Mouse (Mus musculus): ENCODE measurements around the gene Cdk15. TPM values are rescaled to one million over a fixed set of nuclear protein-coding genes. Genes with fewer than 3 reads are reported as not detected.

Gene Cdk15
- polyA plus RNA-seq, 1 experiment from 2014 or later: not detected

DNA sequence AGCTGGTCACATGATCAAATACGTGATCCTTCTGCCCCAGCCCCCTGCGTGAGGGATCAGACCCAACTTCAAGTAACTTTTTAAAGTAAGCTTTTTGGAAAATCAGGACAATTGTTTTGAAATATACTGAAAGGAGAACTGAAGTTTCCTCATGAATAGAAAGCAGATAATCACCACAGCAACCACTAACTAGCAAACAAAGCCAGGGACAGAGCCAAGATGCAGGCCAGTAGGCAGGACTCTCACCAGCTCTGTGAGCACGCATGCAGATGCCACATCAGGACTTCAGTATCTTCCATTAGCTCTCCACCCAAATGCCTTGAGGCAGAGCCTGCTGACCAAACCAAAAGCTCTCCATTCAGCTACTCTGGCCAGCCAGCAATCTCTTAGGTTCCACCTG, 135.0 kb downstream of the Cdk15 start:
- Histone ChIP-seq H3K4me1 (ENCODE audit: control insufficient read depth in 2 of 2, insufficient read depth in 2 of 2, low read length in 2 of 2) (0 out of 4 replicates have a peak, but pooled peaks cover 0 to 2% of the 10 kb centered on the region in 2 experiments), H3K27me3 (ENCODE audit: control insufficient read depth, insufficient read depth, low read length) (peaks cover 5% of the 10 kb centered on the region; the same call in 1 of the 2 replicates), H3K36me3 (ENCODE audit: control insufficient read depth, insufficient read depth, low read length) (no peaks in the 10 kb centered on the region), H3K9me3 (ENCODE audit: control insufficient read depth, low read length) (no peaks in the 10 kb centered on the region), H3K27ac (replicated peaks in 1 of 2; ENCODE audit: control insufficient read depth in 1 of 2, insufficient read depth in 1 of 2, low read depth in 2 of 2, low read length in 2 of 2) (no peak overlapping the region), H3K4me2 (ENCODE audit: low read length) (no peak overlapping the region), H3K4me3 (ENCODE audit: control insufficient read depth in 1 of 2, insufficient read depth in 1 of 2, low read depth in 1 of 2, low read length in 2 of 2) (no peak overlapping the region), H3K9ac (ENCODE audit: low read length) (no peak overlapping the region)
- 59% methylated on average over 3 of the region's 3 CpGs for WGBS
- no peak for ATAC-seq (ENCODE audit: insufficient number of reproducible peaks, insufficient read depth, low FRiP score, low read depth)

GRCm38 (mm10) chr1:59394072-59394471, 137.4 kb downstream of the Cdk15 start:
- WGBS: 70% methylated on average over 4 of the region's 4 CpGs
- no peak overlapping the region for H3K4me3 ChIP-seq (ENCODE audit: control insufficient read depth in 1 of 2, insufficient read depth in 1 of 2, low read depth in 1 of 2, low read length in 2 of 2)
- H3K4me1 ChIP-seq (ENCODE audit: control insufficient read depth in 2 of 2, insufficient read depth in 2 of 2, low read length in 2 of 2): 0 out of 4 replicates have a peak, but pooled peaks cover 0 to 2% of the 10 kb centered on the region in 2 experiments
- no peaks in the 10 kb centered on the region for H3K36me3 ChIP-seq (ENCODE audit: control insufficient read depth, insufficient read depth, low read length)
- H3K9ac ChIP-seq (ENCODE audit: low read length): no peak overlapping the region
- H3K9me3 ChIP-seq (ENCODE audit: control insufficient read depth, low read length): no peaks in the 10 kb centered on the region
- H3K27ac ChIP-seq (replicated peaks in 1 of 2; ENCODE audit: control insufficient read depth in 1 of 2, insufficient read depth in 1 of 2, low read depth in 2 of 2, low read length in 2 of 2): no peak overlapping the region
- ATAC-seq (ENCODE audit: insufficient number of reproducible peaks, insufficient read depth, low FRiP score, low read depth): no peak
- H3K27me3 ChIP-seq (ENCODE audit: control insufficient read depth, insufficient read depth, low read length): peaks cover 5% of the 10 kb centered on the region; the same call in 1 of the 2 replicates
- H3K4me2 ChIP-seq (ENCODE audit: low read length): no peak overlapping the region

GRCm38 (mm10) chr1:59394616-59395015, 137.9 kb downstream of the Cdk15 start:
- H3K9me3 ChIP-seq (ENCODE audit: control insufficient read depth, low read length): no peaks in the 10 kb centered on the region
- no peak overlapping the region for H3K27ac ChIP-seq (replicated peaks in 1 of 2; ENCODE audit: control insufficient read depth in 1 of 2, insufficient read depth in 1 of 2, low read depth in 2 of 2, low read length in 2 of 2)
- H3K27me3 ChIP-seq (ENCODE audit: control insufficient read depth, insufficient read depth, low read length): peaks cover 5% of the 10 kb centered on the region; the same call in 1 of the 2 replicates
- no peak overlapping the region for H3K4me3 ChIP-seq (ENCODE audit: control insufficient read depth in 1 of 2, insufficient read depth in 1 of 2, low read depth in 1 of 2, low read length in 2 of 2)
- no peak overlapping the region for H3K9ac ChIP-seq (ENCODE audit: low read length)
- H3K4me1 ChIP-seq (ENCODE audit: control insufficient read depth in 2 of 2, insufficient read depth in 2 of 2, low read length in 2 of 2): 0 out of 4 replicates have a peak, but pooled peaks cover 0 to 2% of the 10 kb centered on the region in 2 experiments
- 57% methylated on average over 6 of the region's 6 CpGs for WGBS
- H3K36me3 ChIP-seq (ENCODE audit: control insufficient read depth, insufficient read depth, low read length): no peaks in the 10 kb centered on the region
- ATAC-seq (ENCODE audit: insufficient number of reproducible peaks, insufficient read depth, low FRiP score, low read depth): no peak
- H3K4me2 ChIP-seq (ENCODE audit: low read length): no peak overlapping the region

DNA sequence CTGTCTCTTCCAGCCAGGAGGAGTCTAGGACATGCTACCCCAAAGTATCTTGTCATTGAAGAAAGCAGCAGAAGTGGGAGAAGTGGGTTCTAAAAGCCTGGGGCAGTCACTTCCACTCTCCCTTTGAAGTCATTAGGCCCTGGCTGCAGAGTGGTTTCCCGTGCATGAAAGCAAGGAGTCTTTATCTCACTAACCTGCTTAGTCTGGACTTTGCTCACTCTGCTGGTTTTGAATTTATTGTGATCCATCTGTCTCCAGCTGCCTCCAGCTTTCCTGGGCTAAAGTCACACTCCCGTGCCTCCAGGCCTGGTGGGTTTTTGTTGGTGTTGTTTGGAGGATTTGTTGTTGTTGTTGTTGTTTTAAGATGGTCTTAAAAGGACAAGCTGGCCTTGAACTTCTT, 139.3 kb downstream of the Cdk15 start:
- Histone ChIP-seq H3K4me1 (ENCODE audit: control insufficient read depth in 2 of 2, insufficient read depth in 2 of 2, low read length in 2 of 2) (0 out of 4 replicates have a peak, but pooled peaks cover 0 to 2% of the 10 kb centered on the region in 2 experiments), H3K4me2 (ENCODE audit: low read length) (no peak overlapping the region), H3K27me3 (ENCODE audit: control insufficient read depth, insufficient read depth, low read length) (no peaks in the 10 kb centered on the region), H3K9ac (ENCODE audit: low read length) (no peak overlapping the region), H3K27ac (replicated peaks in 1 of 2; ENCODE audit: control insufficient read depth in 1 of 2, insufficient read depth in 1 of 2, low read depth in 2 of 2, low read length in 2 of 2) (no peak overlapping the region), H3K36me3 (ENCODE audit: control insufficient read depth, insufficient read depth, low read length) (no peaks in the 10 kb centered on the region), H3K4me3 (ENCODE audit: control insufficient read depth in 1 of 2, insufficient read depth in 1 of 2, low read depth in 1 of 2, low read length in 2 of 2) (no peak overlapping the region), H3K9me3 (ENCODE audit: control insufficient read depth, low read length) (no peaks in the 10 kb centered on the region)
- no peak for ATAC-seq (ENCODE audit: insufficient number of reproducible peaks, insufficient read depth, low FRiP score, low read depth)
- 68% methylated on average over 2 of the region's 2 CpGs for WGBS

DNA sequence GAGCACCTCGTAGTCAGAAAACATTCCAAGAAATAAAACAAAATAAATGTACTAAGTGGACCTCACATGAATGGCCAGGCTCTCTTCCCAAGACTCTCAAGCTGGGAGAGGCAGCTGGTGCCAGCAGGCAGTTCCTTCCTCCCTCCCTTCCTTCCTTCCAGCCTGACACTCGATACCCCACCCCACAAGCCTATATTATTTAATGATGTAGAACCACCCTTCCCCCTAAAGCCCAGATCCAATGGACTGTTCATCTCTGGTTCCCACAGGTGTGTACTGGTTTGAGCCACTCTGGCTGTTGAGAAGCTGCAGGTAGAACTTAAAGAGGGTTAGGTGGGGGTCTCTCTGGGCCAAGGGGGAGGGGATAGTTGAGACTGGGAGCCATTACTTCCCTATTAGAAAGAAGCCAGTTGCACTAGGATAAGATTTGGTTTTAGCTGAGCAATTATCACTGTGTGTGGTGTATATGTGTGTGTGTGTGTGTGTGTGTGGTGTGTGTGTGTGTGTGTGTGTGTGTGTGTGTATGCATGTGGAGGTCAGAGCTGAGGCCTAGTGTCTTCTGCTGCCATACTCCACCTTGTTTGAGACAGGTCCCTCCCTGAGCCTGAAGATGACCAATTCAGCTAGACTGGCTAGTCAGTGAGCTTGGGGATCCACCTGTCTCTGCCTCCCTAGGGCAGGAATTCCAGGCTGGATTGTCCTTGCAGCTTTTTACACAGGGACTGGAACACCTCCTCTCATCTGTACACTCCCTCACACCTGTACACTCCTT, 143.0 kb downstream of the Cdk15 start:
- no peaks in the 10 kb centered on the region for H3K27me3 ChIP-seq (ENCODE audit: control insufficient read depth, insufficient read depth, low read length)
- WGBS: 75% methylated on average over 2 of the region's 2 CpGs
- no peak for ATAC-seq (ENCODE audit: insufficient number of reproducible peaks, insufficient read depth, low FRiP score, low read depth)

DNA sequence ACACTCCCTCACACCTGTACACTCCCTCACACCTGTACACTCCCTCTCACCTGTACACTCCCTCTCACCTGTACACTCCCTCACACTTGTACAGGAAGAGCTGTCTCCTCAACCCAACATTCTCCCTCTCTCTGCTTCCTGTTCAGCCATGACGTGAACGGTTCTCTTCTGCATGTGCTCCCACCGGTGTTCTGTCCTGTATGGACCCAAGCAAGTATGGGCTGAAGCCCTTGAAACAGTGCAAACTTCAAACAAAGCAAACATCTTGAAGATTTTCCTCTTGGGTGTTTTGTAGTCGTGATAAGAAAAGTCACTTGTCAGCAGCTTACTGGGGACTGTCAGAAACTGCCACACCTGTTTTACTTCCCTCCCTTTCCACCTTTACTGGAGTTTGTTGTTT, 144.5 kb downstream of the Cdk15 start:
- no peak for ATAC-seq (ENCODE audit: insufficient number of reproducible peaks, insufficient read depth, low FRiP score, low read depth)
- Histone ChIP-seq H3K4me3 (ENCODE audit: control insufficient read depth in 1 of 2, insufficient read depth in 1 of 2, low read depth in 1 of 2, low read length in 2 of 2) (no peak overlapping the region), H3K27me3 (ENCODE audit: control insufficient read depth, insufficient read depth, low read length) (no peaks in the 10 kb centered on the region), H3K9me3 (ENCODE audit: control insufficient read depth, low read length) (no peaks in the 10 kb centered on the region), H3K4me1 (ENCODE audit: control insufficient read depth in 2 of 2, insufficient read depth in 2 of 2, low read length in 2 of 2) (no peaks in the 10 kb centered on the region), H3K9ac (ENCODE audit: low read length) (no peak overlapping the region), H3K4me2 (ENCODE audit: low read length) (no peak overlapping the region), H3K36me3 (ENCODE audit: control insufficient read depth, insufficient read depth, low read length) (no peaks in the 10 kb centered on the region), H3K27ac (replicated peaks in 1 of 2; ENCODE audit: control insufficient read depth in 1 of 2, insufficient read depth in 1 of 2, low read depth in 2 of 2, low read length in 2 of 2) (no peak overlapping the region)
- 67% methylated on average over 4 of the region's 4 CpGs for WGBS

More for the DNA sequence above, 143.0 kb downstream of the Cdk15 start:
- H3K9me3 ChIP-seq (ENCODE audit: control insufficient read depth, low read length): no peaks in the 10 kb centered on the region
- H3K36me3 ChIP-seq (ENCODE audit: control insufficient read depth, insufficient read depth, low read length): no peaks in the 10 kb centered on the region
- no peak overlapping the region for H3K9ac ChIP-seq (ENCODE audit: low read length)
- no peaks in the 10 kb centered on the region for H3K4me1 ChIP-seq (ENCODE audit: control insufficient read depth in 2 of 2, insufficient read depth in 2 of 2, low read length in 2 of 2)
- H3K4me2 ChIP-seq (ENCODE audit: low read length): no peak overlapping the region
- no peak overlapping the region for H3K4me3 ChIP-seq (ENCODE audit: control insufficient read depth in 1 of 2, insufficient read depth in 1 of 2, low read depth in 1 of 2, low read length in 2 of 2)
- H3K27ac ChIP-seq (replicated peaks in 1 of 2; ENCODE audit: control insufficient read depth in 1 of 2, insufficient read depth in 1 of 2, low read depth in 2 of 2, low read length in 2 of 2): no peak overlapping the region
